Mouse (Mus musculus): Measurements from ENCODE around the gene Mbd6.

- TF ChIP-seq CTCF (IDR thresholded peaks at IDR 0.05; ENCODE audit: borderline replicate concordance, insufficient read depth, low read length) = no peak
- TF ChIP-seq POLR2A (IDR thresholded peaks at IDR 0.05; ENCODE audit: low read depth, low read length) = no peak
These were observed 6.1 kb downstream of the Mbd6 start for GRCm38 (mm10) chr10:127282620-127283215.

All from embryonic fibroblast, embryonic 13.5 days (primary cell).